Comparison of ENCODE assay signal across 8 mouse cellular contexts in the genomic region with DNA sequence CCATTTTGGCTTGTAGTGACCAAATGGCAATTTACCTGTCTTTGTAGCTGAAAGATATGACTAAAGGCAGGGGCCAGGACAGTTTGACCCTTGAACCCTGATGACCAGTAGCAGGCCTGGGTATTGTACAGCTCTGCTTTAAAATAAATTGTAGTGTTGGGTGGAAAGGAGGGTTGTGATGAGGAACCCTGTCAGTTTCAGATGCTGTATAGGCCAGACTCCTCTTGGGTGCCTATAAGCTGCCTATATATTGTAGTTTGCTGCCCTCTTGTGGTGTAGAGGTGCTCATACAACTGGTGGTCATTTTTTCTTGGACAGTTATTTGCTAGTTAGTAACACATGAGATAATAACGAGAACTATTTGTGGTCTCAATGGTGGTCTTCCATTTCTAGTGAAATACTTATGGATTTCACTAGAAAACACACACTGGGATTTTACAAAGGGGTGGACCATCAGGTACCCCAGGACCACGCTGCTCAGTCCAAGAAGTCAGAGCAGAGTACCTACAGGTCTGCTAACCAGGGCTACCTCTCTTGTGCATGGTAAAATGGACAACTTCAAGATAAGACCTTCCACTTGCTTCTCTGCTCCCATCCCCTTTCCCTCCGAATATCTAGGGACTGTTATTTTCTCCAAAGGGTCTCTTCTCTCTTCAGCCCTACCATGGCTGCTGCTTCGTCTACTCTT. TPM values are rescaled to one million over a fixed set of nuclear protein-coding genes. Genes with fewer than 3 reads are reported as not detected.
A peak's percentile ranks its signal among the peaks of the same experiment; 100 is the strongest.
DNase-seq lines count a peak whose midpoint lies in the region; ATAC-seq and TF ChIP-seq lines count a peak whose summit lies in the region.

No protein-coding gene starts in this region.

- TF ChIP-seq CTCF in lung, adult 2 months (IDR thresholded peaks at IDR 0.05; ENCODE audit: insufficient read depth, low read length): peak; percentile 12; the same call in 1 of the 2 replicates

- H3K27me3 ChIP-seq in embryonic facial prominence, embryonic 10.5 days (replicated peaks; ENCODE audit: low read depth, poor library complexity, severe bottlenecking): no peaks in the 10 kb centered on the region
- H3K27me3 ChIP-seq in neural tube, embryonic 15.5 days (replicated peaks): no peaks in the 10 kb centered on the region

- H3K4me1 ChIP-seq in embryonic facial prominence, embryonic 10.5 days: peaks cover 22% of the 10 kb centered on the region
- H3K4me1 ChIP-seq in lung, adult 2 months (ENCODE audit: control insufficient read depth, insufficient read depth, low read length): peaks cover 13% of the 10 kb centered on the region
- H3K4me1 ChIP-seq in neural tube, embryonic 15.5 days: no peaks in the 10 kb centered on the region; the same call in 1 of the 2 replicates

- TF ChIP-seq POLR2A in lung, adult 2 months (IDR thresholded peaks at IDR 0.05; ENCODE audit: borderline replicate concordance, extremely low read depth, low read depth, low read length): no peak

- DNase-seq in CD8-positive naive resting alpha-beta T cell, adult 2 months (ENCODE audit: low read depth in 2 of 2, low spot score in 2 of 2): peak; percentile 42 to 57
- DNase-seq in embryonic facial prominence, embryonic 10.5 days (ENCODE audit: low spot score): peak; percentile 43
- peak; percentile 73 to 77 for DNase-seq in heart, postnatal 10 days
- peak; percentile 49 for DNase-seq in kidney, postnatal 10 days
- no peak for DNase-seq in lung, adult 2 months
- DNase-seq in urinary bladder, postnatal 36 days (ENCODE audit: low spot score in 2 of 2): no peak

- no peak overlapping the region for H3K4me2 ChIP-seq in neural tube, embryonic 15.5 days

- peak; percentile 77 for ATAC-seq in activated CD4-positive, CD25-positive, alpha-beta regulatory T cell, adult 4 months
- peak; percentile 88 for ATAC-seq in neural tube, embryonic 15.5 days (ENCODE audit: low FRiP score)

- intact Hi-C loops in heart, postnatal 10 days (cut with DNase I): loop anchor here (1.0 to 2.0 kb wide), 3 partner anchors 136 to 266 kb away; no protein-coding TSS in a partner anchor

- H3K4me3 ChIP-seq in embryonic facial prominence, embryonic 10.5 days: no peak overlapping the region
- H3K4me3 ChIP-seq in lung, adult 2 months (replicated peaks; ENCODE audit: extremely low read depth, low read depth, low read length): no peak overlapping the region
- no peak overlapping the region for H3K4me3 ChIP-seq in neural tube, embryonic 15.5 days (replicated peaks)

- no peaks in the 10 kb centered on the region for H3K9me3 ChIP-seq in embryonic facial prominence, embryonic 10.5 days
- H3K9me3 ChIP-seq in neural tube, embryonic 15.5 days (replicated peaks): no peaks in the 10 kb centered on the region

- WGBS in embryonic facial prominence, embryonic 10.5 days: 56% methylated on average over 4 of the region's 4 CpGs
- WGBS in lung, adult 2 months: 48% methylated on average over 4 of the region's 4 CpGs
- 59% methylated on average over 4 of the region's 4 CpGs for WGBS in neural tube, embryonic 15.5 days

- H3K27ac ChIP-seq in embryonic facial prominence, embryonic 10.5 days (replicated peaks): no peak overlapping the region
- no peak overlapping the region for H3K27ac ChIP-seq in neural tube, embryonic 15.5 days (replicated peaks)

- H3K9ac ChIP-seq in neural tube, embryonic 15.5 days (replicated peaks): no peak overlapping the region

- H3K36me3 ChIP-seq in embryonic facial prominence, embryonic 10.5 days (replicated peaks): 0 out of 2 replicates have a peak, but pooled peaks cover 8% of the 10 kb centered on the region
- peaks cover 31% of the 10 kb centered on the region for H3K36me3 ChIP-seq in neural tube, embryonic 15.5 days

RNA-seq across cellular contexts. Expression of a gene that starts 22.6 kb away (rescaled TPM):
- not detected for polyA plus RNA-seq in activated CD4-positive, CD25-positive, alpha-beta regulatory T cell, adult 4 months (2017; shearing (Covaris generic))
- not detected in 2 replicates for polyA plus RNA-seq in embryonic facial prominence, embryonic 10.5 days (2016; fragmentation: Nextera tagmentation; extraction: Ambion mirVana)
- total RNA-seq in heart, postnatal 10 days (2021): 1 to 10 TPM in 1 of 2 experiments, not detected in 1; 4.2 TPM
- 138,577 and 142,361 TPM in 2 replicates for polyA plus RNA-seq in lung, adult 2 months (2012; rRNA removed)
- polyA plus RNA-seq in neural tube, embryonic 15.5 days (2015; fragmentation: Nextera tagmentation; extraction: Ambion mirVana): not detected in 2 replicates

RNA-seq across cellular contexts. Expression of a gene that starts 25.1 kb away (rescaled TPM):
- polyA plus RNA-seq in activated CD4-positive, CD25-positive, alpha-beta regulatory T cell, adult 4 months (2017; shearing (Covaris generic)): 10 to 100 TPM; 23.1 to 40.1 TPM
- 15.6 and 18.4 TPM in 2 replicates for polyA plus RNA-seq in embryonic facial prominence, embryonic 10.5 days (2016; fragmentation: Nextera tagmentation; extraction: Ambion mirVana)
- total RNA-seq in heart, postnatal 10 days (2021): 10 to 100 TPM; 18.5 to 18.6 TPM
- polyA plus RNA-seq in lung, adult 2 months (2012; rRNA removed): 1.4 and 2.2 TPM in 2 replicates
- 31.6 and 32.6 TPM in 2 replicates for polyA plus RNA-seq in neural tube, embryonic 15.5 days (2015; fragmentation: Nextera tagmentation; extraction: Ambion mirVana)

Comparison
In these comparisons a context has a peak if more than half of its experiments do, and no peak if none do; other contexts are left out.
1. DNase-seq: peak in CD8-positive naive resting alpha-beta T cell, adult 2 months (2 of 2), embryonic facial prominence, embryonic 10.5 days (single experiment), heart, postnatal 10 days (2 of 2) and kidney, postnatal 10 days (single experiment); none in lung, adult 2 months (single experiment) and urinary bladder, postnatal 36 days (0 of 2).
2. RNA of a gene that starts 22.6 kb away (polyA plus RNA-seq): 138,577 to 142,361 TPM in lung, adult 2 months; not detected in activated CD4-positive, CD25-positive, alpha-beta regulatory T cell, adult 4 months, not detected in embryonic facial prominence, embryonic 10.5 days and not detected in neural tube, embryonic 15.5 days; every median in the first group is over 1,000 times any median in the second.